Mouse (Mus musculus): ENCODE results near the gene Chmp6. TPM values are rescaled to one million over a fixed set of nuclear protein-coding genes. Genes with fewer than 3 reads are reported as not detected.
A peak's percentile ranks its signal among the peaks of the same experiment; 100 is the strongest.

The Chmp6 gene
- polyA plus RNA-seq, 1 experiment from 2014 or later = 91.9 TPM

- Histone ChIP-seq H3K4me3 (no peak overlapping the region), H3K9me3 (replicated peaks) (no peaks in the 10 kb centered on the region), H3K9ac (0 out of 2 replicates have a peak overlapping the region, but pooled peaks have one; percentile 36), H3K4me2 (peak overlapping the region; percentile 99), H3K4me1 (peaks cover 88% of the 10 kb centered on the region), H3K27ac (peak overlapping the region; percentile 70), H3K36me3 (ENCODE audit: poor library complexity, severe bottlenecking) (no peaks in the 10 kb centered on the region), H3K27me3 (peaks cover 9% of the 10 kb centered on the region; the same call in 1 of the 2 replicates)
- WGBS = 71% methylated on average over 11 of the region's 11 CpGs
- no peak for ATAC-seq
Measured at GRCm38 (mm10) chr11:119940142-119940541, 26.9 kb downstream of the Chmp6 start.

- Histone ChIP-seq H3K36me3 (ENCODE audit: poor library complexity, severe bottlenecking) (no peaks in the 10 kb centered on the region), H3K9ac (peak overlapping the region; percentile 78), H3K4me3 (peak overlapping the region; percentile 64), H3K4me1 (peaks cover 77% of the 10 kb centered on the region), H3K27ac (peak overlapping the region; percentile 83), H3K9me3 (replicated peaks) (no peaks in the 10 kb centered on the region), H3K27me3 (peaks cover 9% of the 10 kb centered on the region; the same call in 1 of the 2 replicates), H3K4me2 (peak overlapping the region; percentile 99)
- no peak for ATAC-seq
- WGBS = 4% methylated on average over 8 of the region's 8 CpGs
Measured at GRCm38 (mm10) chr11:119941794-119942193, 28.6 kb downstream of the Chmp6 start.

- peak overlapping the region; percentile 64 for H3K4me3 ChIP-seq
- H3K9me3 ChIP-seq (replicated peaks) = no peaks in the 10 kb centered on the region
- peaks cover 9% of the 10 kb centered on the region; the same call in 1 of the 2 replicates for H3K27me3 ChIP-seq
- H3K4me1 ChIP-seq = peaks cover 72% of the 10 kb centered on the region
- H3K36me3 ChIP-seq (ENCODE audit: poor library complexity, severe bottlenecking) = no peaks in the 10 kb centered on the region
- peak overlapping the region; percentile 99 for H3K4me2 ChIP-seq
- WGBS = under 1% methylated on average over 35 of the region's 43 CpGs
- peak overlapping the region; percentile 83 for H3K27ac ChIP-seq
- H3K9ac ChIP-seq = peak overlapping the region; percentile 78
- peak; percentile 25 for ATAC-seq
Measured at GRCm38 (mm10) chr11:119942201-119942726, 29.0 kb downstream of the Chmp6 start.

GRCm38 (mm10) chr11:119942727-119943427 is 29.6 kb downstream of the Chmp6 start, which contains the start of gene Baiap2:
Gene Baiap2 (plus strand): TSS chr11:119942763.
- no peaks in the 10 kb centered on the region for H3K36me3 ChIP-seq (ENCODE audit: poor library complexity, severe bottlenecking)
- no peaks in the 10 kb centered on the region for H3K9me3 ChIP-seq (replicated peaks)
- peak; percentile 97 for ATAC-seq
- H3K4me2 ChIP-seq = peak within 1 kb of the TSS; percentile 99
- peaks cover 9% of the 10 kb centered on the region; the same call in 1 of the 2 replicates for H3K27me3 ChIP-seq
- peak within 1 kb of the TSS; percentile 64 for H3K4me3 ChIP-seq
- WGBS = under 1% methylated on average over 69 of the region's 79 CpGs
- peak within 1 kb of the TSS; percentile 86 for H3K9ac ChIP-seq
- H3K4me1 ChIP-seq = peaks cover 67% of the 10 kb centered on the region
- H3K27ac ChIP-seq = peak within 1 kb of the TSS; percentile 83

- Histone ChIP-seq H3K4me3 (peak overlapping the region; percentile 64), H3K9ac (peak overlapping the region; percentile 86), H3K9me3 (replicated peaks) (no peaks in the 10 kb centered on the region), H3K4me2 (peak overlapping the region; percentile 99), H3K27ac (peak overlapping the region; percentile 40; the same call in 1 of the 2 replicates), H3K36me3 (ENCODE audit: poor library complexity, severe bottlenecking) (no peaks in the 10 kb centered on the region), H3K4me1 (peaks cover 61% of the 10 kb centered on the region), H3K27me3 (peaks cover 9% of the 10 kb centered on the region; the same call in 1 of the 2 replicates)
- 6% methylated on average over 26 of the region's 32 CpGs for WGBS
- peak; percentile 20 for ATAC-seq
Measured at GRCm38 (mm10) chr11:119943428-119943988, 30.3 kb downstream of the Chmp6 start.

- ATAC-seq = no peak
- Histone ChIP-seq H3K9ac (no peak overlapping the region), H3K4me3 (no peak overlapping the region), H3K27me3 (peaks cover 9% of the 10 kb centered on the region; the same call in 1 of the 2 replicates), H3K4me2 (0 out of 2 replicates have a peak overlapping the region, but pooled peaks have one; percentile 99), H3K27ac (no peak overlapping the region), H3K36me3 (ENCODE audit: poor library complexity, severe bottlenecking) (no peaks in the 10 kb centered on the region), H3K4me1 (peaks cover 45% of the 10 kb centered on the region), H3K9me3 (replicated peaks) (no peaks in the 10 kb centered on the region)
- 93% methylated on average over 7 of the region's 7 CpGs for WGBS
Measured at GRCm38 (mm10) chr11:119945343-119945742, 32.1 kb downstream of the Chmp6 start.

GRCm38 (mm10) chr11:119947426-119947825 is 34.2 kb downstream of the Chmp6 start:
- 92% methylated on average over 1 of the region's 1 CpGs for WGBS
- Histone ChIP-seq H3K4me1 (peaks cover 30% of the 10 kb centered on the region), H3K36me3 (ENCODE audit: poor library complexity, severe bottlenecking) (no peaks in the 10 kb centered on the region), H3K4me2 (no peak overlapping the region), H3K27ac (no peak overlapping the region), H3K27me3 (0 out of 2 replicates have a peak, but pooled peaks cover 2% of the 10 kb centered on the region), H3K9ac (no peak overlapping the region), H3K4me3 (no peak overlapping the region), H3K9me3 (replicated peaks) (no peaks in the 10 kb centered on the region)
- ATAC-seq = no peak

- Histone ChIP-seq H3K27ac (no peak overlapping the region), H3K9me3 (replicated peaks) (no peaks in the 10 kb centered on the region), H3K36me3 (ENCODE audit: poor library complexity, severe bottlenecking) (no peaks in the 10 kb centered on the region), H3K9ac (no peak overlapping the region), H3K27me3 (0 out of 2 replicates have a peak, but pooled peaks cover 2% of the 10 kb centered on the region), H3K4me2 (no peak overlapping the region), H3K4me1 (peaks cover 34% of the 10 kb centered on the region), H3K4me3 (no peak overlapping the region)
- no peak for ATAC-seq
- 73% methylated on average over 2 of the region's 2 CpGs for WGBS
Measured at GRCm38 (mm10) chr11:119947897-119948296, 34.7 kb downstream of the Chmp6 start.

GRCm38 (mm10) chr11:119948305-119948704 is 35.1 kb downstream of the Chmp6 start:
- no peak overlapping the region for H3K27ac ChIP-seq
- no peak overlapping the region for H3K4me2 ChIP-seq
- peaks cover 31% of the 10 kb centered on the region for H3K4me1 ChIP-seq
- no peak overlapping the region for H3K4me3 ChIP-seq
- H3K9ac ChIP-seq = no peak overlapping the region
- 0 out of 2 replicates have a peak, but pooled peaks cover 2% of the 10 kb centered on the region for H3K27me3 ChIP-seq
- no peak for ATAC-seq
- H3K36me3 ChIP-seq (ENCODE audit: poor library complexity, severe bottlenecking) = no peaks in the 10 kb centered on the region
- no peaks in the 10 kb centered on the region for H3K9me3 ChIP-seq (replicated peaks)
- 70% methylated on average over 4 of the region's 4 CpGs for WGBS

GRCm38 (mm10) chr11:119948803-119949202 is 35.6 kb downstream of the Chmp6 start:
- ATAC-seq = no peak
- peaks cover 27% of the 10 kb centered on the region for H3K4me1 ChIP-seq
- no peaks in the 10 kb centered on the region for H3K9me3 ChIP-seq (replicated peaks)
- H3K36me3 ChIP-seq (ENCODE audit: poor library complexity, severe bottlenecking) = no peaks in the 10 kb centered on the region
- no peak overlapping the region for H3K9ac ChIP-seq
- H3K4me2 ChIP-seq = no peak overlapping the region
- H3K27me3 ChIP-seq = 0 out of 2 replicates have a peak, but pooled peaks cover 2% of the 10 kb centered on the region
- no peak overlapping the region for H3K4me3 ChIP-seq
- no peak overlapping the region for H3K27ac ChIP-seq
- 86% methylated on average over 2 of the region's 2 CpGs for WGBS

- 92% methylated on average over 3 of the region's 3 CpGs for WGBS
- H3K27me3 ChIP-seq = no peaks in the 10 kb centered on the region
- ATAC-seq = no peak
- H3K9me3 ChIP-seq (replicated peaks) = no peaks in the 10 kb centered on the region
- no peak overlapping the region for H3K4me2 ChIP-seq
- H3K9ac ChIP-seq = no peak overlapping the region
- H3K36me3 ChIP-seq (ENCODE audit: poor library complexity, severe bottlenecking) = no peaks in the 10 kb centered on the region
- no peak overlapping the region for H3K4me3 ChIP-seq
- H3K27ac ChIP-seq = no peak overlapping the region
- peaks cover 9% of the 10 kb centered on the region for H3K4me1 ChIP-seq
Measured at GRCm38 (mm10) chr11:119950535-119950934, 37.3 kb downstream of the Chmp6 start.

- Histone ChIP-seq H3K27me3 (no peaks in the 10 kb centered on the region), H3K4me2 (no peak overlapping the region), H3K36me3 (ENCODE audit: poor library complexity, severe bottlenecking) (no peaks in the 10 kb centered on the region), H3K9ac (no peak overlapping the region), H3K4me3 (no peak overlapping the region), H3K4me1 (peaks cover 8% of the 10 kb centered on the region), H3K9me3 (replicated peaks) (no peaks in the 10 kb centered on the region), H3K27ac (no peak overlapping the region)
- 89% methylated on average over 6 of the region's 6 CpGs for WGBS
- ATAC-seq = no peak
Measured at GRCm38 (mm10) chr11:119951326-119951725, 38.1 kb downstream of the Chmp6 start.

Measured in forebrain, embryonic 13.5 days (tissue).